Mouse (Mus musculus): ENCODE data around the gene Ppm1g.

Ppm1g gene

GRCm38 (mm10) chr5:31192045-31192938, 28.2 kb downstream of the Ppm1g start:
- DNase-seq (ENCODE audit: low spot score) = peak; percentile 85

DNA sequence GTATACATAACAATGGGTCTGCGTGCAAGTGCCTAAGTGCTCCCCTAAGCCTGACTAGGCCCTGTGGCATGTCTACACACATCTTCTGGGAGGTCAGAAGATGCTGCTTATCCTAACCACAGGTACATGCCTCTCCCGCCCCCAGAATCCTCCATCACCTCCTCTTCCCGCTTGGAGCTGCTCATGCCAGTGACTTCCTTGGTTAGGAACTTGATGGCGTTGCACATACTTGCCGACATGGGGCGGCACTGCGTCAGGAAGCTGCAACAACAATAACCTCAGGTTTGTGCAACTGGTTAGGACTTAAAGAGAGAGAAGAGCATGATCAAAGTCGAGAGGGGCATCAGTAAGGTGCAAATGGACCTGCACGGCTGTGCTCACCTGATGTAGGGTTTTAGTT, 30.3 kb downstream of the Ppm1g start:
- DNase-seq (ENCODE audit: low spot score) = no peak

GRCm38 (mm10) chr5:31188223-31188840, 32.2 kb downstream of the Ppm1g start:
- no peak for DNase-seq (ENCODE audit: low spot score)

DNA sequence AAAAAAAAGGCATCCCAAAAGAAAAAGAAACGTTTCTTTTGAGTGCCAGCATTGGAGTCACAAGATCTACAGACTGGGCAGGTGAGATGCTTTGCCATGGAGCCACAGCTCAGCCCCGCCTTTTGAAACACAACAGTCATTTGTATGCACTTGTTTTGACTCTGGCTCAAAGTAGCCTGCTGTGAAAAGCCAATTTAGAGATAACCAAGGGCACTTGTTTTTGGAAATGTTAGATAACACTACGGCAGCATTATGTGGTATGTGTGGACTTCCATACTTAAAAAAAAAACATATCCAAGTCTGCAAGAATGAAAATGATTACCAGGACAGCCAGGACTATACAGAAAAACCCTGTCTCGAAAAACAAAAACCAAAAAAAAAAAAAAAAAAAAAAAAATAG, 36.8 kb downstream of the Ppm1g start:
- no peak for DNase-seq (ENCODE audit: low spot score)

DNA sequence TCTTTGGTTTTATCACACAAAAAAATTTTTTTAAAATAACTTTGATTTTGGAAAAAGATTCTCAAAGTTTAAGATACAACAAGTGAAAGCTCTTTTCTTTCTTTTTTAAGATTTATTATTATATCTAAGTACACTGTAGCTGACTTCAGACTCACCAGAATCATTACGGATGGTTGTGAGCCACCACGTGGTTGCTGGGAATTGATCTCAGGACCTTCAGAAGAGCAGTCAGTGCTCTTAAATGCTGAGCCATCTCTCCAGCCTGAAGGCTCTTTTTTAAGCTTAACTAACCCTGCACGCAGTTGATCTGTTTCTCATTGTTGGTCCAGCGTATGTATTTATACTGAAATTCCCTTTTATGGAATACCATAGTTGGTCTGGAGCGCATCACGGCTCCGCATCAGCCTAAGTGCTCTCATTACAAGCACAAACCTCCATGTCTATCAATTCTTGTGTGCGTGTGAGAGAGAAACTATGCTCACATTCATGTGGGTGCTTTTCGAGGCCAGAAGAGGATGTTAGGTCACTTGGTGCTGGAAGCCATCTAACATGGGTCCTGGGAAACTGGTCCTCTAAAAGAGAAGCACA, 39.2 kb downstream of the Ppm1g start:
- no peak for DNase-seq (ENCODE audit: low spot score)

GRCm38 (mm10) chr5:31179766-31180630, 40.5 kb downstream of the Ppm1g start, which contains the start of the genes Gm29609 and Gtf3c2:
Gm29609 (minus strand) TSS chr5:31179911.
Gtf3c2 (minus strand) TSS chr5:31180144.
- DNase-seq (ENCODE audit: low spot score) = peak; percentile 94

- peak; percentile 43 for DNase-seq (ENCODE audit: low spot score)
Measured at GRCm38 (mm10) chr5:31179301-31179765, 41.2 kb downstream of the Ppm1g start.

- no peak for DNase-seq (ENCODE audit: low spot score)
Measured at GRCm38 (mm10) chr5:31168630-31169029, 51.9 kb downstream of the Ppm1g start.

DNA sequence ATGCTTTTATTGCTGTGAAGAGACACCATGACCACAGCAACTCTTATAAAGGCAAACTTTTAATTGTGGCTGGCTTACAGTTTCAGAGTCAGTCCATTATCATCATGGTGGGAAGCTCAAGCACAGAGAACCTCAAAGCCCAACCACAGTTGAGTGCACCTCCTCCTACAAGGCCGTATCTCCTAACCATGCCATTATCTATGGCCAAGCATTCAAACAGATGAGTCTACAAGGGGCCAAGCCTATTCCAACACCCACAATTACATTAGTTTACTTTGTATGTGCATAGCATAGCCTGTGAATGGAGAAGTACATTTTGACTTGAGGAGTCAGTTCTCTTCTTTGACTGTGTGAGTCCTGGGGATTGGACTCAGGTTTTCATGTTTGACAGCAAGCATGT, 55.6 kb downstream of the Ppm1g start:
- no peak for DNase-seq (ENCODE audit: low spot score)

DNA sequence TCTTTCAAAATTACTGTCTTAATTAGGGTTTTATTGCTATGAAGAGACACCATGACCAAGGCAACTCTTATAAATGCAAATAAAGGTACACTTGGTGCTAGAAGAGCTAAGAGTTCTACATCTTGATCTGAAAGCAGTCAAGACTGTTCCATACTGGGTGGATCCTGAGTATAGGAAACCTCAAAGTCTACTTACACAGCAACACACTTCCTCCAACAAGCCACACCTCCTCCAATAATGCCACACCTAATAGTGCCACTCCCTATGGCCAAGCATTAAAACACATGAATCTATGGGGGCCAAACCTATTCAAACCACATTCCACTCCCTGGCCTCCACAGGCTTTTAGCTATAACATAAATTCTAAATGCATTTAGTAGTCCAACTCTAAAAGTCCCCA, 58.0 kb downstream of the Ppm1g start:
- DNase-seq (ENCODE audit: low spot score) = no peak

DNA sequence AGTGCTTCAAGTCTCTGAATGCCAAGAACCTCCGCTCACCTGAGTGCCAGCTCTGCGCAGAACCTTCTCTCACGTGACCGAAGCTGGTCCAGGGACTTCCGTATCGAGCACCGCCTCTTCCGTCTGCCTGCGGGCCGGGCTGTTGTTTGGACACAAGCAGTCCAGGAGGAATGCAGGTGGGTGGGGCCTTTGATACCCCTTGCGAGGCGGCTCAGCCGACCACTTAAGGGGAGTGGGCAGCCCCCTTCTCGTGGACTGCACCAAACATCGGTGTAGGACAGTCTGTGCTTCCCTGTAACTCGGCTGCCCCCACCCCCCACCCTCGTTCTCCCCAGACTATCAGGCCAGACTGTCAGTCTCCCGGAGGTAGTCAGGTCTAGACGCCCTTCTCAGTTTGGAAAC, 66.3 kb downstream of the Ppm1g start, which contains the start of gene Mpv17:
TSS of gene Mpv17 (minus strand) at position 100 of the 402 bp plus-strand sequence.
- DNase-seq (ENCODE audit: low spot score) = peak; percentile 86

GRCm38 (mm10) chr5:31153516-31154151, 66.9 kb downstream of the Ppm1g start:
- no peak for DNase-seq (ENCODE audit: low spot score)

All from testis, postnatal 14 days (tissue).